Mouse (Mus musculus): ENCODE results near the gene Gm47985. TPM values are rescaled to one million over a fixed set of nuclear protein-coding genes. Genes with fewer than 3 reads are reported as not detected.

Gene Gm47985
- polyA plus RNA-seq, 1 experiment from 2014 or later, result 0.26 TPM

DNA sequence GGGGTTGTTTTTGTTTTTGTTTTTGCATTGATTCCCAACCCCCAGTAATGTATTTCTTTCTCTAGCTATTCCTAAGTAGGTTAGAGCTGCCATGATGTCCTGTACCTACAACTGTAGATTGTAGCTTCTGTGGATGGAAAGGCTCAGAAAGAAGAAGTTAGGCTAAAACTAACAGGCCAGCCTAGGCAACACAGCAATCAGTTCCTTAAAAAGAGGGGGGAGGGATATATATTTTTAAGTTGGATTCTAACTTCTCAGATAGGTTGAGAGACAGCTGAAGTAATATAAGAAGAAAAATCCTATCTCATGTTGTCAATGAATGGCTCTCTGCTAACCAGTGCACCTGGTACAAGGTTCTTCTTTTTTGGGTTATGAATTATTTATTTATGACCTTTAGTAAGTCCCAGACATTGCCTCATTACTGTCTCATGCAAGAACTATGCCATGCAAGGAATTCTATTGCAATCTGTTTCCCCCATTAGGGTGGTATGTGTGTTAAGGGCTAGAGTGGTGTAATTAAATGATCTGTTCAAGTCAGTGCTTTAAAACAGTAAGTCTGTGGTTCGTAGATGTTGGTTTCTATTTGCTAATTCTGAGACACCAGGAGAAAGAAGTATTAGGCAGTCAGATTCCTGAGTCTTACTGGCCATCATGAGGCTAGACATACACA, 46.1 kb downstream of the Gm47985 start:
- H3K27ac ChIP-seq (ENCODE audit: low read length), result no peak overlapping the region
- H3K4me3 ChIP-seq (ENCODE audit: low read length), result no peak overlapping the region
- no peaks in the 10 kb centered on the region for H3K27me3 ChIP-seq (replicated peaks; ENCODE audit: control insufficient read depth, insufficient read depth, low read length)
- no peak overlapping the region for H3K4me2 ChIP-seq (ENCODE audit: low read depth, low read length)
- H3K4me1 ChIP-seq (ENCODE audit: control insufficient read depth, insufficient read depth, low read length), result no peaks in the 10 kb centered on the region
- WGBS, result 73% methylated on average over 1 of the region's 1 CpGs
- H3K9me3 ChIP-seq (ENCODE audit: control insufficient read depth, low read length), result no peaks in the 10 kb centered on the region
- H3K36me3 ChIP-seq (ENCODE audit: control insufficient read depth, insufficient read depth, low read length), result no peaks in the 10 kb centered on the region
- no peak overlapping the region for H3K9ac ChIP-seq (ENCODE audit: low read depth, low read length)
- no peak for ATAC-seq

DNA sequence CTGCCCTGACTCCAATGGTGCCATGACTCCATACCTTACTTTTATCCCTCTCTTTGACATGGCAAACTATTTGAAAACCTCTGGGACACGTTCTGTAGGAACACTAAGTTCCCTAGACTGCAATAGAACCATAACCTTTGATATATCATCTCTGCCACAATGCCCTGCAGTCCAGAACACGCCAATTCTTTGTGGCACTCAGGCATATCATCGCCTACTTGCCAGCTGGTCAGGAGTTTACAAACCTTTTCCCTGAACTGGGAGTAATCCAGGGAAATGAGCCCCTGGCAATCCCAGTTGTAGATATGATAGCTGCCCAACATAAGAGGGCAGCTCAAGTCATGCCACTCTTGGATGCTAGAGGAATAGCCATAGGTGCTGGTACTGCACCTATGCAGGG, 50.0 kb downstream of the Gm47985 start:
- no peak overlapping the region for H3K4me2 ChIP-seq (ENCODE audit: low read depth, low read length)
- H3K4me1 ChIP-seq (ENCODE audit: control insufficient read depth, insufficient read depth, low read length), result no peaks in the 10 kb centered on the region

DNA sequence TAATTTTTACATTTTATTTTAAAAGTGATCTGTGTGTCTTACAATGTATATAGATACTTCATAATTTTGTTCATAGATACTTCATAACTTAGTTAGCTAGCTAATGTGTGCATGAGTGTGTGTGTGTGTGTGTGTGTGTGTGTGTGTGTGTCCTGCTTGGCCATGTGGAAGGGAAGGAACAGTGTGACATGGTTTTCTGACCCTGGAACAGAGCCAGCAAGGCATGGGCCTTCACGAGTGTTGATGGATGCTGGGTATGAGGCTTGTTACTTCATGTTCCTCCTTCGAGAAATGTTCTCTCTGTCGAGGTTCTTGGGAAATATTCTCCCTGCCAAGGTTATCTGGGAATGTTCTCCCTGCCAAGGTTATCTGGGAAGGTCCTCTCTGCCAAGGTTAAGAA, 51.4 kb downstream of the Gm47985 start:
- Histone ChIP-seq H3K9ac (ENCODE audit: low read depth, low read length) (no peak overlapping the region), H3K4me3 (ENCODE audit: low read length) (no peak overlapping the region), H3K27ac (ENCODE audit: low read length) (no peak overlapping the region), H3K27me3 (replicated peaks; ENCODE audit: control insufficient read depth, insufficient read depth, low read length) (no peaks in the 10 kb centered on the region), H3K9me3 (ENCODE audit: control insufficient read depth, low read length) (no peaks in the 10 kb centered on the region), H3K36me3 (ENCODE audit: control insufficient read depth, insufficient read depth, low read length) (no peaks in the 10 kb centered on the region), H3K4me1 (ENCODE audit: control insufficient read depth, insufficient read depth, low read length) (no peaks in the 10 kb centered on the region), H3K4me2 (ENCODE audit: low read depth, low read length) (no peak overlapping the region)
- no peak for ATAC-seq
- WGBS, result 83% methylated on average over 3 of the region's 3 CpGs

More for the DNA sequence above, 50.0 kb downstream of the Gm47985 start:
- H3K27ac ChIP-seq (ENCODE audit: low read length), result no peak overlapping the region
- no peaks in the 10 kb centered on the region for H3K36me3 ChIP-seq (ENCODE audit: control insufficient read depth, insufficient read depth, low read length)
- WGBS, result 86% methylated on average over 3 of the region's 3 CpGs
- no peak overlapping the region for H3K9ac ChIP-seq (ENCODE audit: low read depth, low read length)
- H3K4me3 ChIP-seq (ENCODE audit: low read length), result no peak overlapping the region
- H3K9me3 ChIP-seq (ENCODE audit: control insufficient read depth, low read length), result no peaks in the 10 kb centered on the region
- ATAC-seq, result no peak
- no peaks in the 10 kb centered on the region for H3K27me3 ChIP-seq (replicated peaks; ENCODE audit: control insufficient read depth, insufficient read depth, low read length)

Other genes with a start within 250 kb of the Gm47985 start
- gene Hmcn1, start 189.1 kb upstream of the Gm47985 start, polyA plus RNA-seq (2015; fragmentation: Nextera tagmentation; extraction: Ambion mirVana), result 3.3 and 3.5 TPM in 2 replicates
- 0.17 TPM in 1 of 2 replicates, not detected in the other for gene Gm8947, start 9.8 kb downstream of the Gm47985 start, polyA plus RNA-seq (2015; fragmentation: Nextera tagmentation; extraction: Ambion mirVana)
- gene Gm47995, start 15.9 kb downstream of the Gm47985 start, polyA plus RNA-seq (2015; fragmentation: Nextera tagmentation; extraction: Ambion mirVana), result 0.23 TPM in 1 of 2 replicates, not detected in the other
- 0.16 TPM in 1 of 2 replicates, not detected in the other for gene 3110040M04Rik, start 21.6 kb downstream of the Gm47985 start, polyA plus RNA-seq (2015; fragmentation: Nextera tagmentation; extraction: Ambion mirVana)
- not detected in 2 replicates for gene Gm47996, start 27.6 kb downstream of the Gm47985 start, polyA plus RNA-seq (2015; fragmentation: Nextera tagmentation; extraction: Ambion mirVana)
- gene Ivns1abp, start 161.9 kb downstream of the Gm47985 start, polyA plus RNA-seq (2015; fragmentation: Nextera tagmentation; extraction: Ambion mirVana), result 331 and 345 TPM in 2 replicates
- gene Swt1, start 245.9 kb downstream of the Gm47985 start, polyA plus RNA-seq (2015; fragmentation: Nextera tagmentation; extraction: Ambion mirVana), result 30.9 and 31.9 TPM in 2 replicates
- 35.7 and 37.2 TPM in 2 replicates for gene Trmt1l, start 246.0 kb downstream of the Gm47985 start, polyA plus RNA-seq (2015; fragmentation: Nextera tagmentation; extraction: Ambion mirVana)